Mouse (Mus musculus) liver, postnatal 0 days (tissue): ENCODE measurements around the gene Lzts2.

Experiments
- CTCF ChIP-seq: sonication (generic); IDR thresholded peaks from 2 replicates; pipeline ENCODE4 v1.5.1; 2016; ENCODE audit warnings: antibody characterized with exemption, low read depth
- EP300 ChIP-seq: IDR thresholded peaks from 2 replicates; pipeline ENCODE4 v1.6.1; 2016; ENCODE audit warnings: antibody characterized with exemption, low read depth, mild to moderate bottlenecking

- TF ChIP-seq EP300: no peak
- no peak for TF ChIP-seq CTCF
These were observed 31.4 kb downstream of the Lzts2 start, which contains the start of gene Pdzd7 for GRCm38 (mm10) chr19:45045651-45046050.
